Mouse (Mus musculus): Measurements from ENCODE around the gene Zfp628.

Zfp628 gene

DNA sequence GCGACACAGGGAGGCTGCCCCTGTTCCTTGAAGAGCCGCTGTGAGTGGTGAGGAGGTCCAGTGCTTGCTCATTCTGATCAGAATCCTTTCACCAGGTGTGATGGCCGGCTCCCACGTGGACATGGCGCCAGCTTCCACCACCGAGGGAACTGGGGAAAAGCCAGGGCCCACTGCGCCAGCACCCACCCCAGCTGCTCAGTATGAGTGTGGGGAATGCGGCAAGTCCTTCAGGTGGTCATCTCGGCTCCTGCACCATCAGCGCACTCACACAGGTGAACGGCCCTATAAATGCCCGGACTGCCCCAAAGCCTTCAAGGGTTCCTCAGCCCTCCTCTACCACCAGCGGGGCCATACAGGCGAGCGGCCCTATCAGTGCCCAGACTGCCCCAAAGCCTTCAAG, 3.7 kb downstream of the Zfp628 start:
- DNase-seq (ENCODE audit: low spot score): no peak

DNA sequence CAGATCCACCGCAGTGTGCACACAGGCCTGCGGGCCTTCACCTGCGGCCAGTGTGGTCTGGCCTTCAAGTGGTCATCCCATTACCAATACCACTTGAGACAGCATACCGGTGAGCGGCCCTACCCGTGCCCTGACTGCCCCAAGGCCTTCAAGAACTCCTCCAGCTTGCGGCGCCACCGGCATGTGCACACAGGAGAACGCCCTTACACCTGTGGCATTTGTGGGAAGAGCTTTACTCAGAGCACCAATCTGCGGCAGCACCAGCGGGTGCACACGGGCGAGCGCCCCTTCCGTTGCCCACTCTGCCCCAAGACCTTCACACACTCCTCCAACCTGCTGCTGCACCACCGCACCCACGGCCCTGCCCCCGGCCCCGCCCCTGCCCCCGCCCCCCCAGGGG, 4.1 kb downstream of the Zfp628 start:
- no peak for DNase-seq (ENCODE audit: low spot score)

- DNase-seq (ENCODE audit: low spot score): no peak
These were observed 5.0 kb downstream of the Zfp628 start for GRCm38 (mm10) chr7:4919971-4920370.

- DNase-seq (ENCODE audit: low spot score): no peak
These were observed 5.5 kb downstream of the Zfp628 start for GRCm38 (mm10) chr7:4920496-4920895.

GRCm38 (mm10) chr7:4920976-4921823, 6.2 kb downstream of the Zfp628 start:
- no peak for DNase-seq (ENCODE audit: low spot score)

- DNase-seq (ENCODE audit: low spot score): no peak
These were observed 6.9 kb downstream of the Zfp628 start, which contains the start of gene Nat14 for GRCm38 (mm10) chr7:4921824-4922482. Nat14 (plus strand) TSS chr7:4922028.

- peak; percentile 71 for DNase-seq (ENCODE audit: low spot score)
These were observed 7.5 kb downstream of the Zfp628 start for GRCm38 (mm10) chr7:4922508-4922907.

- DNase-seq (ENCODE audit: low spot score): peak; percentile 67
These were observed 8.0 kb downstream of the Zfp628 start for GRCm38 (mm10) chr7:4922931-4923565.

- DNase-seq (ENCODE audit: low spot score): no peak
These were observed 8.8 kb downstream of the Zfp628 start for GRCm38 (mm10) chr7:4923586-4924364.

DNA sequence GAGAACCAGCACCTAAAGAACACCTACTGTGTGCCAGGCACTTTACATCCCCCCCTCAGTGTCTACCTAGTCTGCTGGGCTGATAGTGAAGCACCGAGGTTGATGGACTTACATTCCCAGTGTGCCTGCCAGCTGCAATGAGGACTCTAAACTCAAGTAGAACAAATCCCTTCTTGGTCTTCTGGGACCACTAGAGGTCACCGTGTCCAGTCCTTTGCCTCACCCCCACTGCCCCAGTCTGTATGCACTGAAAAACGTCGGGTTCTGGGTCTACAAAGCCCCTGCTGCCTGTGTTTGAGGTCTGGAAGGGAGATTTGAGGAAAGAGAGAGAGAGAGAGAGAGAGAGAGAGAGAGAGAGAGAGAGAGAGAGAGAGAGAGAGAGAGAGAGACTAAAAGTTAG, 9.5 kb downstream of the Zfp628 start:
- no peak for DNase-seq (ENCODE audit: low spot score)

- DNase-seq (ENCODE audit: low spot score): no peak
These were observed 9.9 kb downstream of the Zfp628 start for GRCm38 (mm10) chr7:4924891-4925301.

DNA sequence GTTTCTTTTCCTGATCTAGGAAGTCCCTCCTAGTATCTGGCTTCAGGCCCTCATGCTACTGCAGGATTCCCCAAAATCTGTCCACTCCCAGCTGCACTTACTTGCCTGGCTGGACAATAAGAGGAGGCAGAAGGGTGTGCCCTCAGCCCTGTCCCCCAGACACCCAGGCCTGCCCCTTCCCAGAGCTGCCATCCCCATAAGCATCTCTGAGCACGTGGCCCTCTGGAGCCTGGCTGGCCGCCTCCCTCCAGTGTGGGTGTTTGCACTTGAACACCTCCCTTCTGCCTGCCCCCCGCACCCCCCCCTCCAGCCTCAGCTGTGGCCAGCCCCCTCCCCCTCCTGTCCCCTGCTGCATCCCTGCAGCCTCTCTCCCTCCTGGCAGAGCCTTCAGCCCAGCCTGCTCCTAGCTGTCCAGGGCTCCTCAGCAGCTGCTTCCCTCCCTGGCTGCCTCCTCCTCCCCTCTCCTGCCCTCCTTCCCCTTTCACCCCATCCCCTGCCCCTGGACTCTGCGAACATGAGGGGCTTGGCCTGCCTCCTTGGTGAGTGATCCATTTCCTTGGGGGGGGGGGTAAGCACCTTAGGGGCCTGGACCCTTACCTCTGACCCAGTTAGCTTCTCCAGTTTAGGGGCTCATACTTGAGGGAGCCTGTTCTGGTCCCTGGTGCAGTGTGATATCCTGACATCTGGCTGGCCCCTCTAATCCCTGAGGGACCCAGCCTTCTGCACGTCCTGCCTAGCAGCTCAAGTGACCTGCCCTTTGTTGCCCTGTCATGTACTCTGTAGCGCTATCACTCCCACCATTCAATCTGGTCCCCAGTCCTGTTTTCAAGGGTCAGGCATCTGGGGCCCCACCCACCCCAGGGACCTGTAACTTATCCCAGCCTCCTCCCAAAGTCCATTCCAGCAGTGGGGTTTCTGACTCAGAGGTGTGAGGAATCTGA, 10.7 kb downstream of the Zfp628 start, which contains the start of gene Ssc5d:
Gene Ssc5d (plus strand): TSS at position 345 of the 941 bp plus-strand sequence.
- no peak for DNase-seq (ENCODE audit: low spot score)

DNA sequence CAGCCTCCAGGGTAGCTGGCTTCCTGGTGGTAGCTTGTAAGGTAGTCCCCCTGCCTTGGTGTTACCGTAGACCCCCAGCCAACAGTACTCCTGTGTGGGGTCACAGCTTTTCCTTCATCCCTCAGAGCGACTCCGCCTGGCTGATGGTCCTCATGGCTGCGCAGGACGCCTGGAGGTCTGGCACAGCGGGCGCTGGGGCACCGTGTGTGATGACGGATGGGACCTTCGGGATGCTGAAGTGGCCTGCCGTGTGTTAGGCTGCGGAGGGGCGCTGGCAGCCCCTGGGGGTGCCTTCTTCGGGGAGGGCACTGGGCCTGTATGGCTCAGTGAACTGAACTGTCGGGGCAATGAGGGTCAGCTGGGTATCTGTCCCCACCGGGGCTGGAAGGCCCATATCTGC, 11.8 kb downstream of the Zfp628 start:
- DNase-seq (ENCODE audit: low spot score): no peak

DNA sequence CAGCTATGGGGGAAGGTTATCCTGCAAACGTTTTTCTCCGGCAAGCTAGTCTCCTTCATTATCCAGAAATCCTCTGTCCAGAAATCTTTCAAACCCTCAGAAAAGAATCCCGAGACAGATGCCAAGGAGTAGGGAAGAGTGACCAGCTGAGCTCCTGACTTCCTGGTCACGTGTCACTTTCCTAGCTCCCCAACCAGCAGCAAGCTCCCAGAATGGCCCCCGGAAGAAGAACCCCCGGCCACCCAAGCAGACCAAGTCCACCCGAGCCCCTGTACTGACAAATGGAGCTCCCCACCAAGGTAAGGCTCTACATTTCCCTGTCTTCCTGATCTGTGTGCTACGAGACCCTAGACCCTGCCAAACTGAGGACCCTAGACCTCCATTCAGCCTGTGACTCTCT, 12.7 kb downstream of the Zfp628 start:
- DNase-seq (ENCODE audit: low spot score): no peak

DNA sequence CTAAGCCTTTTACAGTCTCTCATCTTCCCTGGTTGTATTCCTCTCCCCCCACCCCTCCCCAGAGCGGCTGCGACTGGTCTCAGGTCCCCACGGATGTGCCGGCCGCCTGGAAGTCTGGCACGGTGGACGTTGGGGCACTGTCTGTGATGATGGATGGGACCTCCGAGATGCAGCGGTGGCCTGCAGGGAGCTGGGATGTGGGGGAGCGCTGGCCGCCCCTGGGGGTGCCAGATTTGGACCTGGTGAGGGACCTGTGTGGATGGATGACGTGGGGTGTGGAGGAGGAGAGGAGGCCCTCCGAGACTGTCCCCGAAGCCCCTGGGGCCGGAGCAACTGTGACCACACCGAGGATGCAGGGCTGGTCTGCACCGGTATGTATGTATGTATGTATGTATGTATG, 13.3 kb downstream of the Zfp628 start:
- no peak for DNase-seq (ENCODE audit: low spot score)

DNA sequence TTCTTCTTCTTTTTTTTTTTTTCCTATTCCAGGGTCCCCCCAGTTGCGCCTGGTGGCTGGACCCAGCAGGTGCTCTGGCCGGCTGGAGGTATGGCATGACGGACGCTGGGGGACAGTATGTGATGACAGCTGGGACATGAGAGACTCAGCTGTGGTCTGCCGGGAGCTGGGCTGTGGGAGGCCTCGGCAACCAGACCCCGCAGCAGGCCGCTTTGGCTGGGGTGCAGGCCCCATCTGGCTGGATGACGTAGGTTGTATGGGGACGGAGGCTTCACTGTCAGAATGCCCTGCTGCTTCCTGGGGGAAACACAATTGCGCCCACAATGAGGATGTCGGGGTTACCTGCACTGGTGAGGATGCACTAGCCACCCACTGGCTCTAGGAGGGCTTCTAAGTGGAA, 18.1 kb downstream of the Zfp628 start:
- no peak for DNase-seq (ENCODE audit: low spot score)

DNA sequence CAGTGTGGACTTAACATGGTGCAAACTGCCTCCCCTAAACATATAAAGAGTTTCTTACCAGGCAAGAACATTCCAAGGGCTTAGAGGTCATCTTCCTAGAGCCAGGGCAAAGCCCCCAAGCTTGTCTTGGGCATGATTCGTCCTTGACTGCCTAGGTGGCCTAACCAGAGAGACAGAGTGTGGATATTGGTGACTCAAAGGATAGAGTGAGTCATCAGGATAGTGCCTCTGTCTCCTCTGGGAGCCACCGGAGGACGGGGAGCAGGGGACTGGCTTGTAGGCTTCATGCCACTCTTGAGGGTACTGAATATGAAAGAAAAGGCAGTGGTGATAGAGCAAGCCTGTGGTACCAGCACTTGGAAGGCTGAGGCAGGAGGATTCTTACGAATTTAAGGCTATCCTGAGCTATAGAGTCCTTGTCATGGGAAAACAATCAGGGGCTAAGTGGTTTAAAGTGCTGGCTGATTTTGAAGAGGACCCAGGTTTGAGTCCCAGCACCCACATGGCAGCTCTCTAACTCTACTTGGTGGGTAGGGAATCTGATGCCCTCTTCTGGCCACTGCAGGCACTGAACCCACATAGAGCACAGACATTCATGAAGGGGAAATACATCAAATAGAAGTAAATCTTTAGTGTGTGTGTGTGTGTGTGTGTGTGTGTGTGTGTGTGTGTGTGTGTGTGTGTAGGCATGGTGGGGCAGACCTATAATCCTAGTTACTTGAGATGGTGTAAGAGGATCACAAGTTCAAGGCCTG, 19.3 kb downstream of the Zfp628 start:
- no peak for DNase-seq (ENCODE audit: low spot score)

DNA sequence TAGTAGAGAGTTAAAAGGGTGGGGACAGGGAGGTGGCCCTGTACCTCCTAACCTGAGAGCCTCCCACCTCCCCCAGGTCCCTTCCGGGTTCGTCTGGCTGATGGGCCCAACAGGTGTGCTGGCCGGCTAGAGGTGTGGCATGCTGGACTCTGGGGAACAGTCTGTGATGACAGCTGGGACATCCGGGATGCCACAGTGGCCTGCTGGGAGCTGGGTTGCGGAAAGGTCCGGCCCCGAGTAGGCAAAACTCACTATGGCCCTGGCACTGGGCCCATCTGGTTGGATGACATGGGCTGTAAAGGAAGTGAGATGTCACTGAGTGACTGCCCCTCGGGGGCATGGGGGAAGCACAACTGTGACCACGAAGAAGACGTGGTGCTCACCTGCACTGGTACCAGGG, 21.8 kb downstream of the Zfp628 start:
- no peak for DNase-seq (ENCODE audit: low spot score)

- DNase-seq (ENCODE audit: low spot score): no peak
These were observed 22.4 kb downstream of the Zfp628 start for GRCm38 (mm10) chr7:4937392-4937791.

DNA sequence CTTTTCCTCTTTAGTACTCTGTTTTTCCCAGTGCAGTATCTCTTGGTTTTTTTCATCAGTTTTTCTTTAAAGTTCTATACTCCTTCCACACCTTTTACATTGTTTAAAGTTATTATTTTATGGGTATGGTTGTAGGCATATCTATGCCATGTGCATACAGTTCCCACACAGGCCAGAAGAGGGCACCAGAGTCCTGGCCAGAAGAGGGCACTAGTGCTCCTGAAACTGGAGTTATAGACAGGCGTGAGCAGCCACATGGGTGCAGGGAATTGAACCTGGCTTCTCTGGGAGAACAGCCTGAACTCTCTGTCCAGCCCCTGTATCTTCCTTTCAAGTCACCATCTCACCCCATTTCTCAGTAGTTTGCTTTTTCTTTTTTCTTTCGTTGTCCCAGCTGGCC, 23.4 kb downstream of the Zfp628 start:
- peak; percentile 44 for DNase-seq (ENCODE audit: low spot score)

Measured in layer of hippocampus, adult 9-10 months (tissue).